Mouse (Mus musculus) limb, embryonic 15.5 days (tissue): ENCODE data around the gene Tsacc. TPM values are rescaled to one million over a fixed set of nuclear protein-coding genes. Genes with fewer than 3 reads are reported as not detected.

Experiments used
- ATAC-seq: fragments of 200-750 bp; cut with Nextera tagmentation; 2 replicates; pipeline ENCODE4 v1.8.0; 2017; ENCODE audit warnings: low read depth, moderate TSS enrichment; ENCODE audit not compliant: insufficient number of reproducible peaks, low FRiP score, low TSS enrichment
- H3K27ac ChIP-seq: fragments of 300-500 bp; sonication (generic); 2 replicates; pipeline ENCODE4 v1.5.1; 2015; ENCODE audit warnings: moderate library complexity, mild to moderate bottlenecking, inconsistent platforms
- H3K27me3 ChIP-seq: fragments of 300-500 bp; sonication (generic); 2 replicates; pipeline ENCODE4 v1.6.1; 2015; ENCODE audit warnings: inconsistent platforms
- H3K36me3 ChIP-seq: fragments of 300-500 bp; sonication (generic); 2 replicates; pipeline ENCODE4 v1.6.1; 2015; ENCODE audit warnings: inconsistent platforms
- H3K4me1 ChIP-seq: fragments of 300-500 bp; sonication (generic); 2 replicates; pipeline ENCODE4 v1.6.1; 2015; ENCODE audit warnings: inconsistent platforms
- H3K4me2 ChIP-seq: fragments of 300-500 bp; sonication (generic); 2 replicates; pipeline ENCODE4 v1.6.1; 2015; ENCODE audit warnings: mild to moderate bottlenecking, inconsistent platforms
- H3K4me3 ChIP-seq: fragments of 300-500 bp; sonication (generic); 2 replicates; pipeline ENCODE4 v1.5.1; 2015; ENCODE audit warnings: mild to moderate bottlenecking, inconsistent platforms
- H3K9ac ChIP-seq: fragments of 300-500 bp; sonication (generic); 2 replicates; pipeline ENCODE4 v1.6.1; 2015; ENCODE audit warnings: inconsistent platforms
- H3K9me3 ChIP-seq: fragments of 300-500 bp; sonication (generic); 2 replicates; pipeline ENCODE4 v1.6.1; 2016; ENCODE audit warnings: inconsistent platforms
- WGBS: fragments of 180-500 bp; shearing (Covaris S2); methylation state at CpG from one replicate; pipeline ENCODE4 v1.1.7; 2015; 5-methylcytosine and 5-hydroxymethylcytosine counted together
- polyA plus RNA-seq: library from polyadenylated mRNA; unstranded; fragments of >200 nt; fragmentation: Nextera tagmentation; extraction: Ambion mirVana; gene quantifications from 2 replicates; pipeline ENCODE4 v1.2.1, GENCODE M21; 2015

Tsacc gene
- polyA plus RNA-seq, 1 experiment from 2014 or later = 9.9 TPM

DNA sequence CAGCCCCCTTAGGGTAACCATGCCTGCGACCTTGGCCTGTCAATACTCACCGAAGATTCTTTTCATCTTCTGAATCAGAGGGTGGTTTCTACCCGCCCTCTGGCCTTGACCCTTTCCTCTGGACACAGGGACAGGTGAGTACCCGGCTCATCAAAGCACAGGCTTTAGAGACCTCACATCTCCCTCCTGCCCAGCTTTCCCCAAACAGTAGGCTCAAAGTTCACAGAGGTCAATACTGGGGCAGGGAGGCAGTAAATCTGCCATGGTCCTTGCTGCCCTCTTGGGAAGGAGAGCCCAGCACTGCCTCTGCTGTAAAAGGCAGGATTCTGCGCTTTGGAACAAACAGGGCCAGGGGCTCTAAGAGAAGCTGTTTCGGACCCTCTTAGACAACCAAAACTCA is 44.1 kb downstream of the Tsacc start:
- WGBS = 43% methylated on average over 6 of the region's 6 CpGs
- Histone ChIP-seq H3K9ac (no peak overlapping the region), H3K27me3 (peaks cover 50% of the 10 kb centered on the region), H3K9me3 (no peaks in the 10 kb centered on the region), H3K4me3 (no peak overlapping the region), H3K27ac (no peak overlapping the region), H3K4me1 (peaks cover 8% of the 10 kb centered on the region), H3K36me3 (no peaks in the 10 kb centered on the region), H3K4me2 (no peak overlapping the region)
- ATAC-seq = no peak

DNA sequence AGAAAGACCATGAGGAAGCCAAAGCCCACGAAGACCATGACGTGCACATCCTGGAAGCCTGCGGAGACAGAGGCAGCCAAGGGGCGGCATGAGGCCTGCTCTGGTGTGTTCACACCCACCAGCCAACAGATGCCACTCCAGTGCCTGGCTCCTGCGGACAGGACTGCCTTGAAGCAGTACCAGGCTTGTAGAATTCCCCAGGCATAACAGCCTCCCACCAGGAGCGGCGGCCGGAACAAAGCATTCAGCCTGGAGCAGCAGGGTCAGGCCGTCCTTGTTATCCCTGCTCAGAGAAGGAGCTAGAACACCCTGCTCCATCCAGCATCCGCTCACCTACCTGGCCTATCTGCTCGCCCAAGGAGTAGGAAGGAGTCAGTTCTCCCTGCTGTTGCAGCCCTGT is 48.4 kb downstream of the Tsacc start:
- H3K27ac ChIP-seq = no peak overlapping the region
- no peak overlapping the region for H3K4me2 ChIP-seq
- ATAC-seq = no peak
- H3K27me3 ChIP-seq = peaks cover 51% of the 10 kb centered on the region
- H3K36me3 ChIP-seq = no peaks in the 10 kb centered on the region
- peaks cover 4% of the 10 kb centered on the region; the same call in 1 of the 2 replicates for H3K4me1 ChIP-seq
- no peak overlapping the region for H3K9ac ChIP-seq
- no peaks in the 10 kb centered on the region for H3K9me3 ChIP-seq
- 73% methylated on average over 11 of the region's 11 CpGs for WGBS
- H3K4me3 ChIP-seq = no peak overlapping the region

DNA sequence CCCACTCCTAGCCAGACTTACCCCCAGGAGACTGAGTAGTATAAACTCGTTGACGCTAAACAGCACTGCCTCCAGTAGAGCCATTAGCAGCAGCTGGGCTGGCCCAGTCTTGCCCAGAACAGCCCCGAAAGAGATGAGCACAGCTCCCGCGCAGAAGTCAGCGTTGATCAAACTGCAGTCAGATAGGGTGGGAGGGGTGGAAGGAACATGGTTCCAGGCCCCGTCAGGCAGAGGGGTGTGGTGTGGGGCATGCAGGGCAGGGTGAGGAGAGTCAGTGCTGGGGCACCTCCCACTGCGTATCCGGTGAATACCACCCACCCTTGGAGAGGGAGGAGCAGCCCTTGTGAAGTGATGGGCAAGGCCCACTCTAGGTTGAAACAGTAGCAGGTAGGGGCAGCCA is 49.1 kb downstream of the Tsacc start:
- 37% methylated on average over 9 of the region's 9 CpGs for WGBS
- Histone ChIP-seq H3K27me3 (peaks cover 51% of the 10 kb centered on the region), H3K4me1 (peaks cover 4% of the 10 kb centered on the region; the same call in 1 of the 2 replicates), H3K4me2 (no peak overlapping the region), H3K9ac (no peak overlapping the region), H3K36me3 (no peaks in the 10 kb centered on the region), H3K9me3 (no peaks in the 10 kb centered on the region), H3K4me3 (no peak overlapping the region), H3K27ac (no peak overlapping the region)
- ATAC-seq = no peak

DNA sequence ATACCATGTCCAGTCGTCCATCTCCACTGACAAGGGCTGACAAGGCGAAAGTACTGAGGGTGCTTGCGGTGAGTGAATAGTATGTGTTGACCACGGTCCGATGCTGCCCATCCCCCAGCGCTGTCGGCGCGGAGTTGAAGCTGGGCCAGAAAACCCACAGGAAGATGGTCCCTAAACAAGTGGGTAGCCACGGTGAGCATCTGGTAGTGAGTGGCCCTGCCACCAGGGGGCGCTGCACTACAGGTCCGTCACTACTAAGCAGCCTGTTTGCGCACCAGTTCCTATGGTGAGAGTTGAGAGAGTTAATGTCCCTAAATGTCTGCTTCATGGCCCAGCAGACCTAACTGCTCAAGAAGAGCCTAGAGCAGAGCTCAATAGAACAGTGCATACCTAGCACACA is 51.0 kb downstream of the Tsacc start:
- no peaks in the 10 kb centered on the region for H3K9me3 ChIP-seq
- no peak overlapping the region for H3K27ac ChIP-seq
- ATAC-seq = no peak
- peaks cover 9% of the 10 kb centered on the region for H3K4me1 ChIP-seq
- WGBS = 22% methylated on average over 13 of the region's 13 CpGs
- no peaks in the 10 kb centered on the region for H3K36me3 ChIP-seq
- no peak overlapping the region for H3K4me3 ChIP-seq
- peaks cover 66% of the 10 kb centered on the region for H3K27me3 ChIP-seq
- H3K4me2 ChIP-seq = no peak overlapping the region
- no peak overlapping the region for H3K9ac ChIP-seq

DNA sequence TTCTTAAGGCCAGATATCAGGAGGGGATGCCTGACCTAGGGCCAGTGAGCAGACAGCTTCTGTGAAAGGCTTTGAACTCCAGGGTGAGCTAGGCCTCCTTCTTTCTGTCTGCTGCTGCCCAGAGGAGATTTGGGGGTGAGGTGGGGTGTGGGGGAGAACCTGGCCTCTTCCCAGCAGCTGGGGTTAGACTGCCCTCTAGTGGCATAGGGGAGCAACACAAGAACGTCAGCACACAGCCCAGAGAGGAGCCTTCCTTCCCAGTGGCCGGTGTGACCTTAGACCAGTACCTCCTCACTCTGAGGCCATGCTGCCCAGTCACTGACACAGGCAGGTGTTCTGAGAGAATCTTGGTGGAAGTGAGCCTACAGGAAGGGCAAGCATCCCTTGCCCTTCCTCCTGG is 52.7 kb downstream of the Tsacc start:
- H3K27me3 ChIP-seq = peaks cover 83% of the 10 kb centered on the region
- no peaks in the 10 kb centered on the region for H3K9me3 ChIP-seq
- H3K4me1 ChIP-seq = peaks cover 9% of the 10 kb centered on the region
- no peak overlapping the region for H3K4me3 ChIP-seq
- no peaks in the 10 kb centered on the region for H3K36me3 ChIP-seq
- H3K4me2 ChIP-seq = no peak overlapping the region
- no peak overlapping the region for H3K27ac ChIP-seq
- WGBS = 3% methylated on average over 2 of the region's 2 CpGs
- no peak for ATAC-seq
- H3K9ac ChIP-seq = no peak overlapping the region

DNA sequence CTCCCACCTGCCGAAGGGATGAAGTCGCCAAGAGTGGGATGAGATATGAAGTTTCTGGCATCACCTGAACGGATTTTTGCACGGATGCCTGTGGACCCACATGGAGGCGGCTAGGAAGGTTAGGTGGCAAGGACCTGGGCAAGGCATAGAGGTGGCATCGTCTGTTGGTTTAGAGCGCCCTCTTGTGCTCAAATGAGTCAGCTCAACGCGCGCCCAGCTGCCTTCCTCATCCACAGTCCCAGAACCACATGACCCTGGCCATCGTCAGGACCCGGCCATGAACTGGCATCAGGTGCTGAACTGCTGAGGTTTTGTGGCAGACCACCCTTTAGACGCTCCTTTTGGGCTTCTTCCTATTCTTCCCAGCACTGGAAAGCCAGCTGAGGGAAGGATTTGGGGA is 54.3 kb downstream of the Tsacc start:
- no peak overlapping the region for H3K4me3 ChIP-seq
- H3K9me3 ChIP-seq = no peaks in the 10 kb centered on the region
- H3K4me2 ChIP-seq = no peak overlapping the region
- WGBS = 3% methylated on average over 13 of the region's 13 CpGs
- no peak overlapping the region for H3K9ac ChIP-seq
- H3K27me3 ChIP-seq = peaks cover 90% of the 10 kb centered on the region
- H3K4me1 ChIP-seq = peaks cover 9% of the 10 kb centered on the region
- no peak overlapping the region for H3K27ac ChIP-seq
- H3K36me3 ChIP-seq = no peaks in the 10 kb centered on the region
- no peak for ATAC-seq

GRCm38 (mm10) chr3:88241045-88241786 is 55.6 kb downstream of the Tsacc start:
- WGBS = 2% methylated on average over 47 of the region's 48 CpGs
- Histone ChIP-seq H3K9me3 (no peaks in the 10 kb centered on the region), H3K4me2 (peak overlapping the region; percentile 24; the same call in 1 of the 2 replicates), H3K36me3 (no peaks in the 10 kb centered on the region), H3K27me3 (peaks cover 99% of the 10 kb centered on the region), H3K4me3 (peak overlapping the region; percentile 21), H3K4me1 (peaks cover 5% of the 10 kb centered on the region), H3K9ac (no peak overlapping the region), H3K27ac (no peak overlapping the region)
- ATAC-seq = no peak

DNA sequence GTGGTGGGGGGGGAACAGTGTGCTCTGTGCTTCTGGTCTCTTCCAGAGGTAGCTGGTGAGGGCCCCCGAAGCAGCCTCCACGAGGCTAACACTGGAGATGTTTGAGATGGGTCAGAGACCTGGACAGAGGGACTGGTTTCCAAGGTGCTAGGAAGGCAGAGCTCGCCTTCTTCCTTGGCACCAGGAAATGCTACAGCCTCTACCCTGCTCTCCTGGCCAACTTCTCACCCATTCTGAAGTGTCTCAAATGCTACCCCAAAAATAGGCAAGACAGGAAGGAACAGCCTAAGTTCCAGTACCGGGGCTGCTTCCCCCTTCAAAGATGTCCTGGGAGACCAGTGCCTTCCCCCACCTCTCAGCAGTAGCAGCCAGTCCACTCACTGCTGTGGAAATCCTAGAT is 57.4 kb downstream of the Tsacc start:
- no peak overlapping the region for H3K27ac ChIP-seq
- H3K9me3 ChIP-seq = no peaks in the 10 kb centered on the region
- no peak overlapping the region for H3K4me2 ChIP-seq
- WGBS = 47% methylated on average over 4 of the region's 4 CpGs
- no peak overlapping the region for H3K4me3 ChIP-seq
- peaks cover 96% of the 10 kb centered on the region for H3K27me3 ChIP-seq
- H3K9ac ChIP-seq = no peak overlapping the region
- no peaks in the 10 kb centered on the region for H3K36me3 ChIP-seq
- H3K4me1 ChIP-seq = peaks cover 5% of the 10 kb centered on the region
- no peak for ATAC-seq

- no peak overlapping the region for H3K4me3 ChIP-seq
- no peaks in the 10 kb centered on the region for H3K36me3 ChIP-seq
- H3K4me1 ChIP-seq = peaks cover 5% of the 10 kb centered on the region
- 43% methylated on average over 8 of the region's 8 CpGs for WGBS
- H3K27me3 ChIP-seq = peaks cover 96% of the 10 kb centered on the region
- no peaks in the 10 kb centered on the region for H3K9me3 ChIP-seq
- no peak overlapping the region for H3K9ac ChIP-seq
- no peak overlapping the region for H3K27ac ChIP-seq
- no peak for ATAC-seq
- H3K4me2 ChIP-seq = no peak overlapping the region
These were observed 57.9 kb downstream of the Tsacc start for GRCm38 (mm10) chr3:88238866-88239391.

- no peak for ATAC-seq
- WGBS = 10% methylated on average over 10 of the region's 10 CpGs
These were observed 59.1 kb downstream of the Tsacc start for GRCm38 (mm10) chr3:88237556-88238194.

DNA sequence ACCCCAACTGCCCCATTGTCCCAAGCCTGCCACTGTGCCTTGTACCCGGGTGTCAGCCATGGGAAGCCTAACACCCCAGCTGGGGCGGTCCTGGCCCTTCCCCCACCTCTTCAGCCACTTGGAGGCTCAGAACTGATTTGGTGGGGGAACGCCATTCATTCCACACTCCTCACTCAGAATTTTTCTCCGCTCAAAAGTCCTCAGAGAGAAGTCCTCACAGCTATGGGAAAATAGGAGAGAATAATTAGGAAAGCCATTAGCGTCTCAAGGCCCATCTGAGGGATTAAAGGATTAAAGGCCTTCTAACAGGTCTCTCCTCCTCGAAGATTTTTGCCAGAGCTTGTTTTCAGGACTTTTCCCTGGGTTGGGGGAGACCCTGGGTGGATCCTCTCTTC is 59.6 kb downstream of the Tsacc start:
- Histone ChIP-seq H3K27me3 (peaks cover 86% of the 10 kb centered on the region), H3K27ac (no peak overlapping the region), H3K4me1 (peaks cover 8% of the 10 kb centered on the region), H3K4me3 (no peak overlapping the region), H3K36me3 (no peaks in the 10 kb centered on the region), H3K9ac (no peak overlapping the region), H3K9me3 (no peaks in the 10 kb centered on the region), H3K4me2 (no peak overlapping the region)
- WGBS = 30% methylated on average over 6 of the region's 6 CpGs
- ATAC-seq = no peak

More at GRCm38 (mm10) chr3:88237556-88238194, 59.1 kb downstream of the Tsacc start:
- Histone ChIP-seq H3K4me3 (no peak overlapping the region), H3K36me3 (no peaks in the 10 kb centered on the region), H3K27me3 (peaks cover 86% of the 10 kb centered on the region), H3K27ac (no peak overlapping the region), H3K4me2 (no peak overlapping the region), H3K9ac (no peak overlapping the region), H3K9me3 (no peaks in the 10 kb centered on the region), H3K4me1 (peaks cover 5% of the 10 kb centered on the region)

GRCm38 (mm10) chr3:88235616-88236015 is 61.2 kb downstream of the Tsacc start:
- Histone ChIP-seq H3K27ac (no peak overlapping the region), H3K36me3 (no peaks in the 10 kb centered on the region), H3K9ac (no peak overlapping the region), H3K9me3 (no peaks in the 10 kb centered on the region), H3K4me3 (no peak overlapping the region), H3K4me1 (0 out of 2 replicates have a peak, but pooled peaks cover 5% of the 10 kb centered on the region), H3K4me2 (no peak overlapping the region), H3K27me3 (peaks cover 85% of the 10 kb centered on the region)
- 48% methylated on average over 2 of the region's 2 CpGs for WGBS
- no peak for ATAC-seq
